Mouse (Mus musculus): ENCODE results near the gene Slc22a17. TPM values are rescaled to one million over a fixed set of nuclear protein-coding genes. Genes with fewer than 3 reads are reported as not detected.

Gene Slc22a17
- total RNA-seq, 2 experiments from 2014 or later = 0.77 to 1.4 TPM

- peak; percentile 38 for ATAC-seq (replicated peaks; ENCODE audit: poor library complexity, severe bottlenecking)
These were observed 48.5 kb downstream of the Slc22a17 start for GRCm38 (mm10) chr14:54864313-54865036.

GRCm38 (mm10) chr14:54863501-54864312 is 49.2 kb downstream of the Slc22a17 start:
- ATAC-seq (replicated peaks; ENCODE audit: poor library complexity, severe bottlenecking) = peak; percentile 91

- 0 out of 2 replicates have a peak, but pooled peaks have one; percentile 20 for ATAC-seq (replicated peaks; ENCODE audit: poor library complexity, severe bottlenecking)
These were observed 52.4 kb downstream of the Slc22a17 start for GRCm38 (mm10) chr14:54860511-54860910.

- ATAC-seq (replicated peaks; ENCODE audit: poor library complexity, severe bottlenecking) = no peak
These were observed 55.0 kb downstream of the Slc22a17 start for GRCm38 (mm10) chr14:54857891-54858290.

GRCm38 (mm10) chr14:54856703-54857102 is 56.2 kb downstream of the Slc22a17 start:
- no peak for ATAC-seq (replicated peaks; ENCODE audit: poor library complexity, severe bottlenecking)

Other genes starting within 250 kb of the Slc22a17 start
- gene 1700123O20Rik, start 226.9 kb downstream of the Slc22a17 start, total RNA-seq (2014; fragmentation: Nextera tagmentation) = 44.3 and 69.7 TPM in 2 replicates
- 42.2 and 50.0 TPM in 2 replicates for gene 1700123O20Rik, start 226.9 kb downstream of the Slc22a17 start, total RNA-seq (2017)
- gene Acin1, start 226.2 kb downstream of the Slc22a17 start, total RNA-seq (2014; fragmentation: Nextera tagmentation) = 236 and 252 TPM in 2 replicates
- gene Acin1, start 226.2 kb downstream of the Slc22a17 start, total RNA-seq (2017) = 198 and 208 TPM in 2 replicates
- gene Gm29776, start 214.3 kb downstream of the Slc22a17 start, total RNA-seq (2014; fragmentation: Nextera tagmentation) = 0.15 TPM in 1 of 2 replicates, not detected in the other
- 0.22 TPM in 1 of 2 replicates, not detected in the other for gene Gm29776, start 214.3 kb downstream of the Slc22a17 start, total RNA-seq (2017)
- 23.1 and 45.9 TPM in 2 replicates for gene Cebpe, start 201.0 kb downstream of the Slc22a17 start, total RNA-seq (2014; fragmentation: Nextera tagmentation)
- gene Cebpe, start 201.0 kb downstream of the Slc22a17 start, total RNA-seq (2017) = 57.2 and 63.7 TPM in 2 replicates
- gene Slc7a8, start 131.2 kb downstream of the Slc22a17 start, total RNA-seq (2014; fragmentation: Nextera tagmentation) = 7.6 and 8.3 TPM in 2 replicates
- gene Slc7a8, start 131.2 kb downstream of the Slc22a17 start, total RNA-seq (2017) = 2.0 and 3.2 TPM in 2 replicates
- gene Rnf212b, start 99.0 kb downstream of the Slc22a17 start, total RNA-seq (2014; fragmentation: Nextera tagmentation) = not detected in 2 replicates
- gene Rnf212b, start 99.0 kb downstream of the Slc22a17 start, total RNA-seq (2017) = not detected in 2 replicates
- gene Homez, start 42.2 kb downstream of the Slc22a17 start, total RNA-seq (2014; fragmentation: Nextera tagmentation) = 14.3 and 19.1 TPM in 2 replicates
- 8.4 and 8.7 TPM in 2 replicates for gene Homez, start 42.2 kb downstream of the Slc22a17 start, total RNA-seq (2017)
- 12.2 and 21.1 TPM in 2 replicates for gene Ppp1r3e, start 35.6 kb downstream of the Slc22a17 start, total RNA-seq (2014; fragmentation: Nextera tagmentation)
- 2.5 and 2.9 TPM in 2 replicates for gene Ppp1r3e, start 35.6 kb downstream of the Slc22a17 start, total RNA-seq (2017)
- gene Bcl2l2, start 29.8 kb downstream of the Slc22a17 start, total RNA-seq (2014; fragmentation: Nextera tagmentation) = 9.4 and 13.5 TPM in 2 replicates
- gene Bcl2l2, start 29.8 kb downstream of the Slc22a17 start, total RNA-seq (2017) = 9.9 and 10.9 TPM in 2 replicates
- gene Gm20521, start 29.7 kb downstream of the Slc22a17 start, total RNA-seq (2014; fragmentation: Nextera tagmentation) = not detected in 2 replicates
- not detected in 2 replicates for gene Gm20521, start 29.7 kb downstream of the Slc22a17 start, total RNA-seq (2017)
- gene Pabpn1, start 20.6 kb downstream of the Slc22a17 start, total RNA-seq (2014; fragmentation: Nextera tagmentation) = 181 and 215 TPM in 2 replicates
- 286 and 319 TPM in 2 replicates for gene Pabpn1, start 20.6 kb downstream of the Slc22a17 start, total RNA-seq (2017)
- gene Efs, start 13.0 kb upstream of the Slc22a17 start, total RNA-seq (2014; fragmentation: Nextera tagmentation) = not detected in 2 replicates
- not detected in 2 replicates for gene Efs, start 13.0 kb upstream of the Slc22a17 start, total RNA-seq (2017)
- gene Il25, start 19.6 kb upstream of the Slc22a17 start, total RNA-seq (2014; fragmentation: Nextera tagmentation) = not detected in 2 replicates
- gene Il25, start 19.6 kb upstream of the Slc22a17 start, total RNA-seq (2017) = not detected in 2 replicates
- not detected in 2 replicates for gene Cmtm5, start 23.1 kb upstream of the Slc22a17 start, total RNA-seq (2014; fragmentation: Nextera tagmentation)
- not detected in 2 replicates for gene Cmtm5, start 23.1 kb upstream of the Slc22a17 start, total RNA-seq (2017)
- gene Myh6, start 53.8 kb upstream of the Slc22a17 start, total RNA-seq (2014; fragmentation: Nextera tagmentation) = not detected in 2 replicates
- gene Myh6, start 53.8 kb upstream of the Slc22a17 start, total RNA-seq (2017) = not detected in 2 replicates
- not detected in 2 replicates for gene Gm17428, start 63.8 kb upstream of the Slc22a17 start, total RNA-seq (2014; fragmentation: Nextera tagmentation)
- not detected in 2 replicates for gene Gm17428, start 63.8 kb upstream of the Slc22a17 start, total RNA-seq (2017)
- gene Myh7, start 81.5 kb upstream of the Slc22a17 start, total RNA-seq (2014; fragmentation: Nextera tagmentation) = not detected in 2 replicates
- not detected in 2 replicates for gene Myh7, start 81.5 kb upstream of the Slc22a17 start, total RNA-seq (2017)
- 50.2 and 65.5 TPM in 2 replicates for gene Ngdn, start 102.3 kb upstream of the Slc22a17 start, total RNA-seq (2014; fragmentation: Nextera tagmentation)
- gene Ngdn, start 102.3 kb upstream of the Slc22a17 start, total RNA-seq (2017) = 62.7 and 75.3 TPM in 2 replicates
- gene Zfhx2, start 179.2 kb upstream of the Slc22a17 start, total RNA-seq (2014; fragmentation: Nextera tagmentation) = 3.0 and 5.2 TPM in 2 replicates
- 0.26 and 0.82 TPM in 2 replicates for gene Zfhx2, start 179.2 kb upstream of the Slc22a17 start, total RNA-seq (2017)
- 11.9 and 16.2 TPM in 2 replicates for gene Thtpa, start 181.7 kb upstream of the Slc22a17 start, total RNA-seq (2014; fragmentation: Nextera tagmentation)
- gene Thtpa, start 181.7 kb upstream of the Slc22a17 start, total RNA-seq (2017) = 10.0 and 13.0 TPM in 2 replicates
- gene Ap1g2, start 193.5 kb upstream of the Slc22a17 start, total RNA-seq (2014; fragmentation: Nextera tagmentation) = 56.6 and 87.9 TPM in 2 replicates
- gene Ap1g2, start 193.5 kb upstream of the Slc22a17 start, total RNA-seq (2017) = 12.4 and 15.1 TPM in 2 replicates
- gene Jph4, start 203.8 kb upstream of the Slc22a17 start, total RNA-seq (2014; fragmentation: Nextera tagmentation) = not detected in 2 replicates
- not detected in 2 replicates for gene Jph4, start 203.8 kb upstream of the Slc22a17 start, total RNA-seq (2017)